Mouse (Mus musculus): ENCODE measurements around the gene Tpgs1. TPM values are rescaled to one million over a fixed set of nuclear protein-coding genes. Genes with fewer than 3 reads are reported as not detected.

Tpgs1 gene
- polyA plus RNA-seq, 1 experiment = 15.5 TPM

DNA sequence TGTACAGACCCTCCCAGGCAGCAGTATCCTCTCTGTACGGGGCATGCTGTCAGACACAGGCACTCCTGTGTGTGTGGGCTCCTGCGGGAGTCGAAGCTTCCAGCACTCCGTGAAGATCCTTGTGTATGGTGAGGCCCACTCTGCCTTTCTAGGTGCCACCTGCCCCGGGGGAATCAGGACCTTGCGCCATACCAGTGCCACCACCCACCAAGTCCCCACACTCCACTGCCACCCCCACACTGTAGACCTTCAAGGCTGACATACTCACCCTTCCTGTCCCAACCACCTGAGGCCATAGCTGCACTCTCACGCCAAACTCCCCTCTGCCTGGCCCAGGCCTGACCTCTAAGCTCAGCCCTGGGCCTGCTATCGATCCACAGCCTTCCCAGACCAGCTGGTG, 4.1 kb upstream of the Tpgs1 start:
- H3K4me1 ChIP-seq (ENCODE audit: control insufficient read depth, insufficient read depth, low read length) = no peaks in the 10 kb centered on the region
- no peak overlapping the region for H3K4me3 ChIP-seq (ENCODE audit: insufficient read depth, low read length)
- TF ChIP-seq CTCF (IDR thresholded peaks at IDR 0.05; ENCODE audit: borderline replicate concordance, insufficient read depth, low read length) = no peak
- TF ChIP-seq POLR2A (IDR thresholded peaks at IDR 0.05; ENCODE audit: low read depth, low read length) = no peak
- H3K27ac ChIP-seq (ENCODE audit: insufficient read depth, low read length) = no peak overlapping the region

DNA sequence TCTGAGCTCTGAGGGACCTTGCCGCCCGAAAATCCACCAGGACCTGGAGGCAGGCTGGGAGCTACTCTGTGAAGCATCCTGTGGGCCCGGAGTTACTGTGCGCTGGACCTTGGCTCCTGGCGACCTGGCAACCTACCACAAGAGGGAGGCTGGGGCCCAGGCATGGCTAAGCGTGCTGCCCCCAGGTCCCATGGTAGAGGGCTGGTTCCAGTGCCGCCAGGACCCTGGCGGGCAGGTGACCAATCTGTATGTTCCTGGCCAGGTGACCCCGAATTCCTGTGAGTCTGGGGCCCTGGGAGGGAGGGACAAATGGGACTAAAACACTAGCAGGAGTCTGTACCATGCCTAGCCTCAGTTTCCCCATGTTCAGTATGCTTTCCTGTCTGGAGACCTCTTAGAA, 2.7 kb upstream of the Tpgs1 start:
- H3K4me1 ChIP-seq (ENCODE audit: control insufficient read depth, insufficient read depth, low read length) = no peaks in the 10 kb centered on the region
- H3K27ac ChIP-seq (ENCODE audit: insufficient read depth, low read length) = no peak overlapping the region
- TF ChIP-seq POLR2A (IDR thresholded peaks at IDR 0.05; ENCODE audit: low read depth, low read length) = no peak
- H3K4me3 ChIP-seq (ENCODE audit: insufficient read depth, low read length) = no peak overlapping the region

DNA sequence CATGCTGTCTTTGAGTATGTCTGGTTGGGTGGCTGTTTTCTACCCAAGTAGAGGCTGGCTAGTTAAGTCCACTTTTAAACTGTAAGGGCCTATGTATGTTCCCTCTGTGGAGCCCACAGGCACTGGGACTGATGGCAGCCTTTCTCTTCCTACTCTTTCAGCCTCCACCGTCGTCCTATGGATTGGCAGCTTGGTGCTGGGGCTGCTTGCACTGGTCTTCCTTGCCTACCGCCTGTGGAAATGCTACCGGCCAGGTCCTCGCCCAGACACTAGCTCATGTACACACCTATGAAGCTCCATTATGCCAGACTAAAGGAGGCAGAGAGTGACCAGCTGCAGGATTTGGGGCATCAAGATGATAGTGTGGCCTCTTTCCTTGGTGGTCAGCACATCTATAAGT, 1.1 kb upstream of the Tpgs1 start:
- Histone ChIP-seq H3K4me3 (ENCODE audit: insufficient read depth, low read length) (no peak overlapping the region), H3K27ac (ENCODE audit: insufficient read depth, low read length) (no peak overlapping the region), H3K4me1 (ENCODE audit: control insufficient read depth, insufficient read depth, low read length) (no peaks in the 10 kb centered on the region)
- no peak for TF ChIP-seq CTCF (IDR thresholded peaks at IDR 0.05; ENCODE audit: borderline replicate concordance, insufficient read depth, low read length)
- TF ChIP-seq POLR2A (IDR thresholded peaks at IDR 0.05; ENCODE audit: low read depth, low read length) = no peak

DNA sequence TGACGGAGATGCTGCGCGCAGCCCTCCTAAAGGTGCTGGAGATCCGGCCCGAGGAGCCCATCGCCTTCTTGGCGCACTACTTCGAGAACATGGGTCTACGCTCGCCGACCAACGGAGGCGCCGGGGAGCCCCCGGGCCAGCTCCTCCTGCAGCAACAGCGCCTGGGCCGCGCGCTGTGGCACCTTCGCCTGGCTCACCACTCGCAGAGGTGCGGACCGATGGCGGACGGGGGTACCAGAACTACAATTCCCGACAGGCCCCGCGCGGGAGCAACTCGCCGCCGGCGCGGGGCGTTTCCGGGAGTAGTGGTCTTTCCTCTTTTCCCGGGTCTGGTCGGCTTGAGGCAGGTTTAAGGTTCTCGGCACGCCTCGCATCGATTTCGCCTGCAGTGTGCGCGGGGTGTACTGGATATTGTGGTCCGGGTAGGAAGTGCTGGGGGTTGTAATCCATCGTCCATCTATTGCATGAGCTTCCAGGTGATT, 448 bp downstream of the Tpgs1 start:
- TF ChIP-seq POLR2A (IDR thresholded peaks at IDR 0.05; ENCODE audit: low read depth, low read length) (peak; percentile 41; the same call in 1 of the 2 replicates), CTCF (IDR thresholded peaks at IDR 0.05; ENCODE audit: borderline replicate concordance, insufficient read depth, low read length) (no peak)

DNA sequence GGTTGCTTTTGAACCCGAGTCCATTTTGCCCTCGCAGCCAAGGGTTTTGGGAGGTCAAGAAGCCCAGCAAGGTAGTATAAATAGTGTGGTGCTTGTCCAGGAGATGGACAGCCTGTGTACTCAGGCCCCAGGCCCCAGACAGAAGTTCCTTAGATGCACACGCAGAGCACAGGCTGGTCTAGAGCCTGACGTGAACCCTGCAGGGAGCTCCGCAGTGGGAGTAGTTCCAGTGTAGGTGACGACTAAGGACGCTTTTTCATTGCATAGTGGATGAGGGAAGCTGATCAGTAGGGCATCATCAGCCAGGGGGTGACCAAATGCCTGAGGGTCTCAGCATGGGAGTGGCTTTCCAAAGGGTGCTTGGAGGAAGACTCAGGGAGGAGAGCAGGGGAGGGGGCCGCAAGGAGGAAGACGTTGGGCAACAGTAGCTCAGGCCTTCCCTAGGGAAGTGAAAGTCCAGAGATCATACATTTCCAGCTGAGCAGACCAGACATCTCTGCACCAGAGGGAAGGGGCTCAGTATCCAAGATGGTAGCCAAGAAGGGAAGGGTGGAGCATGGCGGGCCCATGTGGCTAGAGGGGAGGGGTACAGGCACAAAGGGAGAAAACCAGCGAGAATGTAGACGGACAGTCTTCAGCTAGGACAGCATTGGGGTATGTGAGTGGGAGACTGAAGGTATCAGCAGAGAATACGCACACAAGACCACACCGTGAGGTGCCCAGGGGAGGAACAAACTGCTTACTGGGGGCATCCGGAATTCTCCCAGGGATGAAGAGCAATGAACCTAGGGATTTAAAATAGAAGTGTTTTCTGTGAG, 1.1 kb downstream of the Tpgs1 start:
- 0 out of 2 replicates have a peak overlapping the region, but pooled peaks have one; percentile 86 for H3K27ac ChIP-seq (ENCODE audit: insufficient read depth, low read length)
- TF ChIP-seq CTCF (IDR thresholded peaks at IDR 0.05; ENCODE audit: borderline replicate concordance, insufficient read depth, low read length) (no peak), POLR2A (IDR thresholded peaks at IDR 0.05; ENCODE audit: low read depth, low read length) (0 out of 2 replicates have a peak, but pooled peaks have one; percentile 9)
- no peaks in the 10 kb centered on the region for H3K4me1 ChIP-seq (ENCODE audit: control insufficient read depth, insufficient read depth, low read length)
- peak overlapping the region; percentile 89 for H3K4me3 ChIP-seq (ENCODE audit: insufficient read depth, low read length)

More for the DNA sequence above, 448 bp downstream of the Tpgs1 start:
- no peaks in the 10 kb centered on the region for H3K4me1 ChIP-seq (ENCODE audit: control insufficient read depth, insufficient read depth, low read length)
- peak overlapping the region; percentile 86 for H3K27ac ChIP-seq (ENCODE audit: insufficient read depth, low read length)
- peak overlapping the region; percentile 89 for H3K4me3 ChIP-seq (ENCODE audit: insufficient read depth, low read length)

DNA sequence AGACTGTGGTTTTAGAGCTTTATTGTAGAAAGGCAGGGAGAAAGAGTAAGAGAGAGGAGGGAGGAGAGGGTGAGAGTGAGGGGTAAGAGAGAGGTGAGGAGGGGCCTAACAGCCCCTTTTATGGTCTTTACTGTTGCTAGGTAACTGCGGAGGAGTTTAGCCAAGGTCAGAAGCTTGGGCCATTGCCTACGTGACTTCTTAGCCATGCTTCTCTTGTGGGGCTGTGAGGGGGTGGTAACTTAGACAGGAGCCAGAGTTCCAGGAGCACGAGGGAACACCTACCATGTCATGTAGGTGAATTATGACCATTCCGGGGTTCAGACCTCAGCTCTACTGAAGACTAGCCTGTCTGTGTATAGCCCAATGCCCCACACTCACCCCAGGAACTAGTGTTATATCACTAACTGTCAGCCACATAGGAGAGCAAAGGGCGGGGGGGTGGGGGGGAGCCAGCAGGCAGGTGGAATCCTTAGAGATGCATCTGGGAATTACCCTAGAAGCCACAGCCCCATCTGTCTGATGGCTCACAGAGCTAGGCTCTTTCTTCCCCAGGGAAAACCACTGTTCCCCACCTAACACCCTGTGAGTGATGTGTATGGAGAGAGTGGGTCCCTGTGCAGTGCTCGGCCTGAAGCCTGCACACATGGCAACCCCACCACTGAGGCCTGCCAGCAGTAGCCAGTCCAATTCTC, 2.4 kb downstream of the Tpgs1 start:
- Histone ChIP-seq H3K4me1 (ENCODE audit: control insufficient read depth, insufficient read depth, low read length) (no peaks in the 10 kb centered on the region), H3K4me3 (ENCODE audit: insufficient read depth, low read length) (no peak overlapping the region), H3K27ac (ENCODE audit: insufficient read depth, low read length) (no peak overlapping the region)
- no peak for TF ChIP-seq POLR2A (IDR thresholded peaks at IDR 0.05; ENCODE audit: low read depth, low read length)

DNA sequence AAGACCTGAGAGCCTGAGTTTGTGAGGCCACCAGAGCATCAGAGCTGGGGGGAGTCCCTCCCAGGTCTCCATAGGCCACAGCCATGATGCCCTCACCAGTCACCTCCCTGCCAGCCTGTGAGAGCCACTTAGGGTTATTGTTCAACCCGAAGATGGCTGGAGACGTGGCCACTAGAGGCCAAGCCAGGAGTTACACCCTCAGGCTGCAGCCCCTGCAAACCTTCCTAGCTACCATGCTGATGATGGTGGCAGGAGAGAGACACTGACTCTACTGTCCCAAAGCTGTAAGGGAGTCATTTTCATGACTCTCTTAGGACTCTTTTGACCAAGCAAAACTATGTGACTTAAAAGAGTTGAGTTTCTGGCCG, 2.9 kb downstream of the Tpgs1 start:
- Histone ChIP-seq H3K27ac (ENCODE audit: insufficient read depth, low read length) (no peak overlapping the region), H3K4me1 (ENCODE audit: control insufficient read depth, insufficient read depth, low read length) (no peaks in the 10 kb centered on the region), H3K4me3 (ENCODE audit: insufficient read depth, low read length) (no peak overlapping the region)
- TF ChIP-seq POLR2A (IDR thresholded peaks at IDR 0.05; ENCODE audit: low read depth, low read length) = no peak
- no peak for TF ChIP-seq CTCF (IDR thresholded peaks at IDR 0.05; ENCODE audit: borderline replicate concordance, insufficient read depth, low read length)

DNA sequence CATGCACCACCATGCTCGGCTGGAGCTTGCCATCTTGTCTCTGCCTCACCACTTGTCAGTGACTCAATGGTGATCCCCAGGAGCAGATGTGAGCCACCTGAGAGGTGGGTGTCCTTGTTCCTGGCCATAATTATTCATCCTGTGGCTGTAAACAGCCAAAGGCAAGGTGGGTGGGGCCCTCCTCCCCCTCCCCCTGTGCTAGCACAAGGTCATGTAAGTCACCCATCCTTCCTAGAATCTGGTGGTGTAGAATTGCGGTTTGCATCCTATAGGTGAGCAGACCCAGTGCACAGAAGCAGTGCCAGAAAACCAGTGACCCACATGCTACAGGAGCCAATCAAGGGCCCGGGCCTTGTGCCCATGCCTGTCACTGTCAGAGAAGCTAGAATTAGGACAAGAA, 3.9 kb downstream of the Tpgs1 start:
- Histone ChIP-seq H3K27ac (ENCODE audit: insufficient read depth, low read length) (no peak overlapping the region), H3K4me1 (ENCODE audit: control insufficient read depth, insufficient read depth, low read length) (no peaks in the 10 kb centered on the region), H3K4me3 (ENCODE audit: insufficient read depth, low read length) (no peak overlapping the region)
- no peak for TF ChIP-seq CTCF (IDR thresholded peaks at IDR 0.05; ENCODE audit: borderline replicate concordance, insufficient read depth, low read length)
- no peak for TF ChIP-seq POLR2A (IDR thresholded peaks at IDR 0.05; ENCODE audit: low read depth, low read length)

DNA sequence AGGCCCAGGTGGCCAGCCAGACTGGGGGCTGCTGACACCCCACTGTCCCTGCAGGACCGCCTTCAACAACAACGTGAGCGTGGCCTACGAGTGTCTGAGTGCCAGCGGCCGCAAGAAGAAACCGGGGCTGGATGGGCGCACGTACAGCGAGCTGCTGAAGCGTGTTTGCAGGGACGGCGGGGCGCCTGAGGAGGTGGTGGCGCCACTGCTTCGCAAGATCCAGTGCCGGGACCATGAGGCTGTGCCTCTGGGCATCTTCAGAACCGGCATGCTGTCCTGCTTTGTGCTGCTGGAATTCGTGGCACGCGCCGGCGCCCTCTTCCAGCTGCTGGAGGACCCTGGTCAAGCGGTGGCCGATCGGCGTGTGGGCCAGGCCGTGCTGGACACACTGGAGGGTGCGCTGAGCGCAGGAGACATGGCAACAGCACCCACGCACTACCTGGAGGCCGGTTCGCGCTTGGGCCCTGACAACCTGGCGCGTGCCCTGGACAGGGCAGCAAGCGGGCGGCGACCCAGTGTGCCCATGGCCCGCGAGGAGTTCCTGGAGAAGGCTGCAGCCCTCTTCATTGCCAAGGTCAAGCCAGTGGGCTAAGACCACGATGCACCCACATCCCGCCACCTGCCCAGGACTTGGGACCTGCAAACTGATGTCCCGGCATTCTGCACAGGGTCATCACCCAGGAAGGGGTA, 6.3 kb downstream of the Tpgs1 start:
- Histone ChIP-seq H3K4me1 (ENCODE audit: control insufficient read depth, insufficient read depth, low read length) (no peaks in the 10 kb centered on the region), H3K4me3 (ENCODE audit: insufficient read depth, low read length) (no peak overlapping the region), H3K27ac (ENCODE audit: insufficient read depth, low read length) (no peak overlapping the region)
- TF ChIP-seq CTCF (IDR thresholded peaks at IDR 0.05; ENCODE audit: borderline replicate concordance, insufficient read depth, low read length) (no peak), POLR2A (IDR thresholded peaks at IDR 0.05; ENCODE audit: low read depth, low read length) (no peak)

Measured in embryonic fibroblast, embryonic 13.5 days (primary cell).